Mouse (Mus musculus) spleen, adult 2 months (tissue): Measurements from ENCODE around the gene Tex14. TPM values are rescaled to one million over a fixed set of nuclear protein-coding genes. Genes with fewer than 3 reads are reported as not detected.

Source experiments
- DNase-seq, 2 experiments: peaks; one replicate each; pipeline versions ENCODE4 v3.0.0 to v3.0.0-alpha.2; 2012 to 2021; ENCODE audit warnings: low spot score in 2 of 2, low read depth in 1 of 2
- H3K27ac ChIP-seq: fragments of 200-500 bp; 2 replicates; pipeline ENCODE4 v1.5.1; 2012; ENCODE audit warnings: low read length, inconsistent platforms; ENCODE audit not compliant: insufficient read depth
- H3K27me3 ChIP-seq: fragments of 200-500 bp; 2 replicates; pipeline ENCODE4 v1.6.1; 2012; ENCODE audit warnings: mild to moderate bottlenecking, moderate library complexity, low read length, inconsistent platforms; ENCODE audit not compliant: control insufficient read depth, insufficient read depth
- H3K36me3 ChIP-seq: fragments of 200-500 bp; 2 replicates; pipeline ENCODE4 v1.6.1; 2012; ENCODE audit warnings: mild to moderate bottlenecking, low read length, inconsistent platforms; ENCODE audit not compliant: control insufficient read depth, insufficient read depth
- H3K4me1 ChIP-seq: fragments of 200-500 bp; 2 replicates; pipeline ENCODE4 v1.6.1; 2011; ENCODE audit warnings: inconsistent platforms; ENCODE audit not compliant: control insufficient read depth, insufficient read depth, insufficient read length
- H3K4me3 ChIP-seq: fragments of 200-500 bp; 2 replicates; pipeline ENCODE4 v1.5.1; 2011; ENCODE audit warnings: mild to moderate bottlenecking, inconsistent platforms; ENCODE audit not compliant: insufficient read depth, insufficient read length; ENCODE audit errors: extremely low read depth
- CTCF ChIP-seq: fragments of 200-500 bp; IDR thresholded peaks from 2 replicates; pipeline ENCODE4 v1.5.1; 2011; ENCODE audit warnings: mild to moderate bottlenecking, inconsistent platforms; ENCODE audit not compliant: insufficient read depth, insufficient read length, insufficient replicate concordance; ENCODE audit errors: extremely low read depth
- POLR2A ChIP-seq: fragments of 200-500 bp; IDR thresholded peaks from 2 replicates; pipeline ENCODE4 v1.6.1; 2011; ENCODE audit warnings: low read depth, low read length, inconsistent platforms
- WGBS: fragments of 180-500 bp; shearing (Covaris S2); methylation state at CpG from one replicate; pipeline ENCODE4 v1.1.7; 2018; 5-methylcytosine and 5-hydroxymethylcytosine counted together
- polyA plus RNA-seq: library from polyadenylated mRNA; depleted of rRNA; stranded (reverse); fragments of >200 nt; gene quantifications from 2 replicates; pipeline ENCODE4 v1.2.3, GENCODE M21; 2012

Tex14 gene
- polyA plus RNA-seq, 1 experiment: 0.16 TPM

DNA sequence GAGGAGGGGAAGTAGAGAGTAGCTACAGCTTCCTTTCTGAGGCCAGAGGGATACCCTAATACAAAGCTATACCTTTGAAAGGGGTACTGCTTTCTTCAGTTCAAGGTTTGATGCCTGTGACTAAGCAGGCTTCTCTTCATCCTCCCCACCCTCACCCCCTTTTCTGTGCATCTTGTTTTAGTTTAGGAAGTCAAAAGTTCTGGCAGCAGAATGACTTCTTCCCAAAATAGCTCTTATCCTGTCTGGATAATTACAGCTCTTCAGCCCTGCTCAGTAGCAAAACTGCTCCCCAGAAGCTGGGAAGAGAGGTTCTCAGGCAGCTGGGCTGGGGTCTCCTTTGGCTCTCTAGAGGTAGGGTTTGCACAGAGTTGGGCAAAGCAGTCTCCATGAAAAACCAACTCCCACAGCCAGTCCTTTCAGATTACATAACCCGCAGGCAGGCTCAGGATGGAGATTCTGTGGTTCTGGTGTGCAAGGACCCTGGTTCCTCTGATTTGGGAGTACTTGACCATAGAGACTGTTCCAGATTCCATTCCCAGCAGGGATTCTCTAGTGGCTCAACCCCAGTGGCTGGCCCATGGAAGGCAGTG is 166.6 kb downstream of the Tex14 start:
- 91% methylated on average over 1 of the region's 1 CpGs for WGBS
- H3K4me3 ChIP-seq: no peak overlapping the region
- H3K4me1 ChIP-seq: no peaks in the 10 kb centered on the region
- no peak overlapping the region for H3K27ac ChIP-seq
- DNase-seq: no peak
- H3K27me3 ChIP-seq: no peaks in the 10 kb centered on the region
- no peak for TF ChIP-seq POLR2A
- no peak for TF ChIP-seq CTCF
- no peaks in the 10 kb centered on the region for H3K36me3 ChIP-seq

DNA sequence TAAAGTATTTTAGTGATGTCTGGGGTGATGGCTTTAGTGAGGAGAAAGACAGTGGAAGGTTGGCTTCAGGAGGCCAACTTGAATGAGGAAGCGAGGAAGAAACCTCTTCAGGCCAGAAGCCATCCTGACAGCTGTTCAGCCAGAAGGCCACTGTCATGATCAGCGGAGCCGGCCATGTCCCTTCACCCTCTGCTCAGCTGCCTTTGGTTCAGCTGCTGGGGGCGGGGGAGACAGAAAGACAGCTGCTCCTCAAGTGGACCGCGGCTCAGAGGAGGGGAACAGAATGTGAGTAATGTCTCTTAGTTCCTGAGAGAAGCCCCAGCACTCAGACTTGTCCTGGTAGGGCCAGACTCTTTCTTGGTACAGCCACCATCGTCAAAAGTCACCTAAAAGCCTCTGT is 168.9 kb downstream of the Tex14 start:
- no peak for DNase-seq
- no peak overlapping the region for H3K4me3 ChIP-seq
- peaks cover under 1% of the 10 kb centered on the region; the same call in 1 of the 2 replicates for H3K4me1 ChIP-seq
- no peaks in the 10 kb centered on the region for H3K36me3 ChIP-seq
- no peaks in the 10 kb centered on the region for H3K27me3 ChIP-seq
- TF ChIP-seq CTCF (no peak), POLR2A (no peak)
- H3K27ac ChIP-seq: no peak overlapping the region
- 66% methylated on average over 7 of the region's 7 CpGs for WGBS

DNA sequence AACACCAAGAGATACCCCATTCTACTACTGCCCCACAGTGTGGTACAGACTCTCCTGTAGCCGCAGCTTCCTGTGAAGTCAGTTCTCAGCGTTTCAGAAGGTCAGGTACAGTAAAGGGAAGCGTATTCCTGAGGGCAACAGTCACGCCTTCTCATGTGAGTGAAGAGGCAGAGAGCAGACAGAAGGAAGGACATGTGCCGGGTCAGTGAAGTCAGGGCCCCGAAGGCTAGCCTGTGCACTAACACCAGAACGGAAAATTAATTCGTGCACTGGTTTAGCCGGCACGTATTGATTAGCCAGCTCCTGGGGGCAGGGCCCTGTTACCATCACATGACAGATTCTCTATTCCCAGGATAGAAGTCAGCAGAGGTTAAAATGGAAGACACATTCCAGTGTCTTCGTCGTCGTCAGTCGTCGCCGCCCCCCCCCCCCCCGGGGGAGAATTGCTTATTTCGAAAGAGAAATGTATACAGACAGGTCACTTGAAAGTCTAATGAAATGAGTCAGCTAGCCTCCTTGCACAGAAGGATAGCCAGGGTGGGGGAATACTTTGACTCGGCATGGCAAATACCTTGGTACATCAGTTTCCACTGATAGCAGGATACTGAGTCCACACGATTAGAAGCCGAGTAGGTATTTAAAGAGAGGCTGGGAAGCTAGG is 169.8 kb downstream of the Tex14 start:
- Histone ChIP-seq H3K4me1 (peaks cover 2% of the 10 kb centered on the region; the same call in 1 of the 2 replicates), H3K36me3 (no peaks in the 10 kb centered on the region), H3K27me3 (no peaks in the 10 kb centered on the region), H3K4me3 (no peak overlapping the region), H3K27ac (no peak overlapping the region)
- WGBS: 84% methylated on average over 21 of the region's 21 CpGs
- no peak for TF ChIP-seq POLR2A
- no peak for TF ChIP-seq CTCF
- DNase-seq: no peak

DNA sequence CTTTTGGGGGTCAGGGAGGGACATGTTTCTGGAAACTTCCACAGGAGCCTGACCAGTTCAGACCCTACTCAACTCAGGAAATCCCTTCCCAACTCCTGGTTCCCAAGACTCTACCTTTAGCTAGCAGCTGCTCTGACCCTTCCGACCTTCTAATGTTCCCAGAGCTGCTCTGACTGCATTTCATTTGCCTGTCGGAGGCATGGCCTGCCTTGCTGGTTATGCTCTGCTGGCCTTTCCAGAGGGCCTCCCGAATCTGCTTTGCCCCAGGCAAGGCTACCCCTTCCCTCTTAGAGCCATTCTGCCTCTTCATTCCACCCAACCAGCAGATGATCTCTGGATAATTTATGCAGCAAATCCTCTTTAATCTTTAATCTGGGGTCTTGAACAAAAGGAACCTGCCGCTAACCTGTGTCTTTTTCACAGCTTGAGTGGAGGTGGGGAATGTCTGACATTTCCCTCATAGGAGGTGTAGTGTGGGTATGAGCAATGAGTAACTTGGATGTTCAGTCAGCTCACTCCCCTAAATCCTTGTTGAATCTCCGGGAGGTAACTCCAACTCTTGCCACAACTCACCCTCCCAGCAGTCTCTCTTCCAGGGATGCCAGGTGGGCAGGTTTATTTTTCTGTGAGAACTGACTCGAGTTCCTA is 172.9 kb downstream of the Tex14 start:
- H3K36me3 ChIP-seq: no peaks in the 10 kb centered on the region
- DNase-seq: no peak
- no peak for TF ChIP-seq CTCF
- TF ChIP-seq POLR2A: no peak
- WGBS: 65% methylated on average over 6 of the region's 6 CpGs
- peaks cover 2% of the 10 kb centered on the region; the same call in 1 of the 2 replicates for H3K4me1 ChIP-seq
- H3K4me3 ChIP-seq: peak overlapping the region; percentile 62; the same call in 1 of the 2 replicates
- no peak overlapping the region for H3K27ac ChIP-seq
- H3K27me3 ChIP-seq: no peaks in the 10 kb centered on the region

DNA sequence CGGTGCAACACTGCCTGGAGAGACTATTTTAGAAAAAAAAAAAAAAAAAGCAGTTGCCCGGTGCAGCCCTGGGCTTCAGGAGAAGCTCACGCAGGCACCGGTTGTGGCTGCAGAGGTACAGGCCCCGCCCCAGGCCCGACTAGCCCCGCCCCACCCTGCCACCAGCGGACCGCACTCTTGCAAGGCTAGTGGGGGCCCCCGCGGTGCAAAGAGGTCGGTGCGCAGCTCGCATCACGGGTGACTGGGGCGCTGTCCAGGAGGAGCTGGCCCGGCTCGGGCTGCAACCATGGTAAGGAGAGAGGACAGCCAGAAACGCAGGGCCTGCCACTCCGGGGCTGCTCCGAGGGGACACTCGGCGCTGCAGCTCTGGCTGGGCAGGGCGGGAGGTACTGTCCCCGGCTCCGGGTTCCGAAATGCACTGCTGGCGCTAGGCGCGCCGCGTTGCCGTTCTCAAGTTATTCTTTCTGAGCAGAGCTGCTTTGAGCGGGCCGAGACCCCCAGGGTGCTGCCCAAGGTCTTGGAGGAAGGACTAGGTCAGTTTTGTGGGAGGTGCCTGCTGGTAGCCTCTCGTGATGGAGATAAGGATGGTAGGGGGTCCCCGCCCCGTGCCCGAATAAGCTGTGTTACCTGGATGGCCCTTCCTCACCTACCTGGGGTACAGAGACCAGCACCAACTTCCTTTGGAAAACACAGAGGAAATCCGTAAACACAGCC is 173.5 kb downstream of the Tex14 start:
- WGBS: under 1% methylated on average over 39 of the region's 40 CpGs
- Histone ChIP-seq H3K27ac (peak overlapping the region; percentile 54), H3K36me3 (no peaks in the 10 kb centered on the region), H3K4me3 (peak overlapping the region; percentile 62), H3K4me1 (peaks cover 2% of the 10 kb centered on the region; the same call in 1 of the 2 replicates), H3K27me3 (no peaks in the 10 kb centered on the region)
- no peak for TF ChIP-seq CTCF
- no peak for TF ChIP-seq POLR2A
- peak in 1 of 2 experiments; percentile 52 for DNase-seq

DNA sequence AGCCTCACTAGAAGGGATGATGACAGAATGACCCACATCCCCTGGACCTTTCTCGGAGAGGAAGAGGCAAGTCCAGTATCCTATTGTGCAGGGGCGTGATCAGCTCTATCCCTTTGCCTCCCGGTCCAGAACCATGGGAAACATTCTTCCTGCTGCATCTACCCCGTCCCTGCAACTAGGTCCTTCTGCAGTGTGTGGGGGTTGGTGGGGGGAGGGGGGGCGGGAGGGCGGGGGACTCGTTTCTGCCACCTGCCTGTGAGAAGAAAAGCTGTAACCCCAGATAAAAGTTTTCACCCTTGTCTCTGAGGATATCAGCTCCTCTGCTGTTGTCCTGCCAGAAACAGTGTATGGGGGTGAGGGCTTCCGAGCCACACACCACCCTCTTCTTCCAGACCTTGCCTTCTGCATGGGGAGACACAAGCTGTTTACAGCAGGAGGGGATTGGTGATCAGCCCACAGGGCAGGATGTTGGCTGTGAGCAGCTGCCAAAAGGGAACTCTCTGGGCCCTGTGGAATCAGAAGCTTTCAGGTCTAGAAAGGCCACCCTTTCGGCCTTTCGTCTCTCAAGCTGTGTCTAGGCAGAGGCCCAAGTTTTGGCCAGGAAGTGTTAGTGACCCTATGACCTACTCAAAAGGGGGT is 174.2 kb downstream of the Tex14 start:
- TF ChIP-seq POLR2A: no peak
- TF ChIP-seq CTCF: no peak
- Histone ChIP-seq H3K36me3 (no peaks in the 10 kb centered on the region), H3K27ac (no peak overlapping the region), H3K27me3 (no peaks in the 10 kb centered on the region), H3K4me1 (peaks cover 2% of the 10 kb centered on the region; the same call in 1 of the 2 replicates), H3K4me3 (peak overlapping the region; percentile 62)
- WGBS: 20% methylated on average over 10 of the region's 10 CpGs
- DNase-seq: no peak
